16 mouse cellular contexts compared by ENCODE assay signal in genomic region chr11:103136039-103136577, GRCm38 (mm10). TPM values are rescaled to one million over a fixed set of nuclear protein-coding genes. Genes with fewer than 3 reads are reported as not detected.
A peak's percentile ranks its signal among the peaks of the same experiment; 100 is the strongest.
DNase-seq lines count a peak whose midpoint lies in the region; ATAC-seq and TF ChIP-seq lines count a peak whose summit lies in the region.
"Had no signal": no experiment of that assay in that cellular context is flagged by ENCODE, and none has a peak within 500 bp of the region (broad histone marks: within the 10 kb centered on the region; RNA-seq: fewer than 3 reads in every experiment).

No protein-coding gene starts in this region.

- H3K9ac ChIP-seq in forebrain, embryonic 12.5 days, result no peak overlapping the region
- H3K9ac ChIP-seq in forebrain, postnatal 0 days, result no peak overlapping the region
- H3K9ac ChIP-seq: limb, embryonic 15.5 days had no signal

- TF ChIP-seq CTCF in forebrain, postnatal 0 days (IDR thresholded peaks at IDR 0.05; ENCODE audit: low read depth), result no peak

- H3K4me2 ChIP-seq in forebrain, embryonic 12.5 days, result no peak overlapping the region
- H3K4me2 ChIP-seq in forebrain, postnatal 0 days (ENCODE audit: low read depth), result no peak overlapping the region
- H3K4me2 ChIP-seq: limb, embryonic 15.5 days had no signal

- H3K27ac ChIP-seq in forebrain, embryonic 12.5 days, result 0 out of 2 replicates have a peak overlapping the region, but pooled peaks have one; percentile 13
- no peak overlapping the region for H3K27ac ChIP-seq in forebrain, postnatal 0 days (ENCODE audit: low read depth, low read length)
- H3K27ac ChIP-seq: limb, embryonic 15.5 days; midbrain, embryonic 10.5 days had no signal

- peaks cover 17% of the 10 kb centered on the region for H3K4me1 ChIP-seq in forebrain, embryonic 12.5 days
- peaks cover 18% of the 10 kb centered on the region for H3K4me1 ChIP-seq in forebrain, postnatal 0 days (ENCODE audit: insufficient read depth)
- peaks cover 85% of the 10 kb centered on the region for H3K4me1 ChIP-seq in megakaryocyte, embryonic 14.5 days

- H3K9me3 ChIP-seq in forebrain, embryonic 12.5 days, result no peaks in the 10 kb centered on the region
- H3K9me3 ChIP-seq in forebrain, postnatal 0 days (ENCODE audit: low read length), result no peaks in the 10 kb centered on the region
- H3K9me3 ChIP-seq in megakaryocyte, embryonic 14.5 days, result no peaks in the 10 kb centered on the region
- H3K9me3 ChIP-seq: limb, embryonic 15.5 days; midbrain, embryonic 10.5 days had no signal

- peaks cover 11% of the 10 kb centered on the region for H3K36me3 ChIP-seq in forebrain, embryonic 12.5 days (replicated peaks)
- peaks cover 15% of the 10 kb centered on the region for H3K36me3 ChIP-seq in forebrain, postnatal 0 days (ENCODE audit: insufficient read depth)
- H3K36me3 ChIP-seq in megakaryocyte, embryonic 14.5 days (replicated peaks; ENCODE audit: low read length), result peaks cover 54% of the 10 kb centered on the region

- no peak overlapping the region for H3K4me3 ChIP-seq in forebrain, embryonic 12.5 days (replicated peaks)
- no peak overlapping the region for H3K4me3 ChIP-seq in forebrain, postnatal 0 days (ENCODE audit: low read depth, low read length)
- peak overlapping the region; percentile 92 for H3K4me3 ChIP-seq in megakaryocyte, embryonic 14.5 days (replicated peaks)
- H3K4me3 ChIP-seq: limb, embryonic 15.5 days; midbrain, embryonic 10.5 days had no signal

- ATAC-seq in forebrain, embryonic 12.5 days (ENCODE audit: low FRiP score), result no peak
- no peak for ATAC-seq in forebrain, postnatal 0 days
- no peak for ATAC-seq in megakaryocyte, adult 5-6 weeks (ENCODE audit: poor library complexity, severe bottlenecking)
- peak; percentile 26; the same call in 1 of the 2 replicates for ATAC-seq in megakaryocyte-erythroid progenitor cell, adult 5-6 weeks (replicated peaks; ENCODE audit: low FRiP score, low TSS enrichment, poor library complexity, severe bottlenecking)
- ATAC-seq: inflammation-experienced regulatory T-cells, adult 6 months had no signal

- 92% methylated on average over 8 of the region's 8 CpGs for WGBS in forebrain, embryonic 12.5 days
- WGBS in forebrain, postnatal 0 days, result 89% methylated on average over 8 of the region's 8 CpGs

- no peak for DNase-seq in forebrain, postnatal 0 days
- peak; percentile 50 for DNase-seq in liver
- no peak for DNase-seq in gastrocnemius, postnatal 36 days
- DNase-seq: adrenal gland, postnatal 36 days; cerebellum, postnatal 25 days; gastrocnemius, postnatal 10 days; kidney, adult 8-10 months; kidney, postnatal 25 days; lung, postnatal 10 days had no signal

- no peaks in the 10 kb centered on the region for H3K27me3 ChIP-seq in forebrain, embryonic 12.5 days
- H3K27me3 ChIP-seq in forebrain, postnatal 0 days (ENCODE audit: insufficient read depth, low read length), result no peaks in the 10 kb centered on the region
- H3K27me3 ChIP-seq in megakaryocyte, embryonic 14.5 days (replicated peaks), result no peaks in the 10 kb centered on the region
- H3K27me3 ChIP-seq: limb, embryonic 15.5 days had no signal

- intact Hi-C loops in gastrocnemius, postnatal 36 days (cut with DNase I), result no loop called here

RNA-seq across cellular contexts. Expression of gene Hexim2, which starts 3.9 kb away (rescaled TPM):
- polyA plus RNA-seq in forebrain, embryonic 12.5 days (2016; fragmentation: Nextera tagmentation; extraction: Ambion mirVana), result 10.1 and 11.8 TPM in 2 replicates
- total RNA-seq in forebrain, postnatal 0 days (2014; rRNA removed), result 30.8 and 47.0 TPM in 2 replicates
- polyA plus RNA-seq in forebrain, postnatal 0 days (2015; fragmentation: Nextera tagmentation; extraction: Ambion mirVana), result 16.5 and 27.9 TPM in 2 replicates
- 73.5 and 168 TPM in 2 replicates for polyA plus RNA-seq in megakaryocyte, embryonic 14.5 days (2012; ENCODE audit: insufficient read depth, low replicate concordance)
- 0.25 and 1.8 TPM in 2 replicates for total RNA-seq in megakaryocyte, adult 5-6 weeks (2015)
- total RNA-seq in megakaryocyte, adult 5-6 weeks (2017), result 1.0 and 2.1 TPM in 2 replicates
- total RNA-seq in megakaryocyte-erythroid progenitor cell, adult 5-6 weeks (2014; fragmentation: Nextera tagmentation), result 4.1 and 12.1 TPM in 2 replicates
- total RNA-seq in megakaryocyte-erythroid progenitor cell, adult 5-6 weeks (2017), result 1.6 and 7.8 TPM in 2 replicates
- total RNA-seq in gastrocnemius, postnatal 36 days (2021), result 1 to 10 TPM; 2.1 to 2.9 TPM

RNA-seq across cellular contexts. Expression of gene Hexim1, which starts 20.1 kb away (rescaled TPM):
- polyA plus RNA-seq in forebrain, embryonic 12.5 days (2016; fragmentation: Nextera tagmentation; extraction: Ambion mirVana), result 3.4 TPM in 2 replicates
- total RNA-seq in forebrain, postnatal 0 days (2014; rRNA removed), result 19.0 and 20.5 TPM in 2 replicates
- 3.7 and 3.9 TPM in 2 replicates for polyA plus RNA-seq in forebrain, postnatal 0 days (2015; fragmentation: Nextera tagmentation; extraction: Ambion mirVana)
- polyA plus RNA-seq in megakaryocyte, embryonic 14.5 days (2012; ENCODE audit: insufficient read depth, low replicate concordance), result 24.4 and 98.1 TPM in 2 replicates
- 10.1 TPM in 2 replicates for total RNA-seq in megakaryocyte, adult 5-6 weeks (2015)
- 17.0 and 24.6 TPM in 2 replicates for total RNA-seq in megakaryocyte, adult 5-6 weeks (2017)
- total RNA-seq in megakaryocyte-erythroid progenitor cell, adult 5-6 weeks (2014; fragmentation: Nextera tagmentation), result 10.5 and 15.5 TPM in 2 replicates
- 22.8 and 32.0 TPM in 2 replicates for total RNA-seq in megakaryocyte-erythroid progenitor cell, adult 5-6 weeks (2017)
- total RNA-seq in gastrocnemius, postnatal 36 days (2021), result 10 to 100 TPM; 14.7 to 17.0 TPM

RNA-seq across cellular contexts. Expression of gene Acbd4, which starts 34.6 kb away (rescaled TPM):
- 5.7 and 7.1 TPM in 2 replicates for polyA plus RNA-seq in forebrain, embryonic 12.5 days (2016; fragmentation: Nextera tagmentation; extraction: Ambion mirVana)
- 27.2 and 28.5 TPM in 2 replicates for total RNA-seq in forebrain, postnatal 0 days (2014; rRNA removed)
- 20.1 and 27.1 TPM in 2 replicates for polyA plus RNA-seq in forebrain, postnatal 0 days (2015; fragmentation: Nextera tagmentation; extraction: Ambion mirVana)
- polyA plus RNA-seq in megakaryocyte, embryonic 14.5 days (2012; ENCODE audit: insufficient read depth, low replicate concordance), result 42.5 and 61.0 TPM in 2 replicates
- total RNA-seq in megakaryocyte, adult 5-6 weeks (2015), result 3.2 and 6.2 TPM in 2 replicates
- 9.3 and 9.4 TPM in 2 replicates for total RNA-seq in megakaryocyte, adult 5-6 weeks (2017)
- total RNA-seq in megakaryocyte-erythroid progenitor cell, adult 5-6 weeks (2014; fragmentation: Nextera tagmentation), result 6.8 and 15.5 TPM in 2 replicates
- total RNA-seq in megakaryocyte-erythroid progenitor cell, adult 5-6 weeks (2017), result 10.8 and 11.4 TPM in 2 replicates
- total RNA-seq in gastrocnemius, postnatal 36 days (2021), result 10 to 100 TPM; 26.8 to 31.1 TPM

RNA-seq across cellular contexts. Expression of gene Plcd3, which starts 34.6 kb away (rescaled TPM):
- 1.4 and 1.5 TPM in 2 replicates for polyA plus RNA-seq in forebrain, embryonic 12.5 days (2016; fragmentation: Nextera tagmentation; extraction: Ambion mirVana)
- total RNA-seq in forebrain, postnatal 0 days (2014; rRNA removed), result 8.5 and 8.8 TPM in 2 replicates
- 3.6 TPM in 2 replicates for polyA plus RNA-seq in forebrain, postnatal 0 days (2015; fragmentation: Nextera tagmentation; extraction: Ambion mirVana)
- 0.18 TPM in 1 of 2 replicates, not detected in the other for polyA plus RNA-seq in megakaryocyte, embryonic 14.5 days (2012; ENCODE audit: insufficient read depth, low replicate concordance)
- total RNA-seq in megakaryocyte, adult 5-6 weeks (2015), result not detected in 2 replicates
- total RNA-seq in megakaryocyte, adult 5-6 weeks (2017), result not detected in 2 replicates
- not detected in 2 replicates for total RNA-seq in megakaryocyte-erythroid progenitor cell, adult 5-6 weeks (2014; fragmentation: Nextera tagmentation)
- not detected in 2 replicates for total RNA-seq in megakaryocyte-erythroid progenitor cell, adult 5-6 weeks (2017)
- total RNA-seq in gastrocnemius, postnatal 36 days (2021), result 1 to 10 TPM; 3.8 to 4.0 TPM
- polyA plus RNA-seq: inflammation-experienced regulatory T-cells, adult 6 months had no signal

RNA-seq across cellular contexts. Expression of gene Fmnl1, which starts 34.8 kb away (rescaled TPM):
- polyA plus RNA-seq in forebrain, embryonic 12.5 days (2016; fragmentation: Nextera tagmentation; extraction: Ambion mirVana), result 1.1 TPM in 2 replicates
- 6.5 and 9.4 TPM in 2 replicates for total RNA-seq in forebrain, postnatal 0 days (2014; rRNA removed)
- 4.8 and 7.1 TPM in 2 replicates for polyA plus RNA-seq in forebrain, postnatal 0 days (2015; fragmentation: Nextera tagmentation; extraction: Ambion mirVana)
- 25.5 and 36.6 TPM in 2 replicates for polyA plus RNA-seq in megakaryocyte, embryonic 14.5 days (2012; ENCODE audit: insufficient read depth, low replicate concordance)
- 387 and 407 TPM in 2 replicates for total RNA-seq in megakaryocyte, adult 5-6 weeks (2015)
- 126 and 152 TPM in 2 replicates for total RNA-seq in megakaryocyte, adult 5-6 weeks (2017)
- total RNA-seq in megakaryocyte-erythroid progenitor cell, adult 5-6 weeks (2014; fragmentation: Nextera tagmentation), result 32.2 and 35.9 TPM in 2 replicates
- total RNA-seq in megakaryocyte-erythroid progenitor cell, adult 5-6 weeks (2017), result 7.4 and 9.7 TPM in 2 replicates
- 1 to 10 TPM; 3.6 to 5.6 TPM for total RNA-seq in gastrocnemius, postnatal 36 days (2021)
